Mouse (Mus musculus) kidney, embryonic 15.5 days (tissue): ENCODE measurements around the gene Rab31. TPM values are rescaled to one million over a fixed set of nuclear protein-coding genes. Genes with fewer than 3 reads are reported as not detected.

Experiments
- ATAC-seq: fragments of 200-750 bp; cut with Nextera tagmentation; replicated peaks from 2 replicates; pipeline ENCODE4 v1.8.0; 2017; ENCODE audit warnings: moderate TSS enrichment; ENCODE audit not compliant: low FRiP score
- H3K27ac ChIP-seq: fragments of 300-500 bp; sonication (generic); 2 replicates; pipeline ENCODE4 v1.5.1; 2015; ENCODE audit warnings: mild to moderate bottlenecking, inconsistent platforms
- H3K27me3 ChIP-seq: fragments of 300-500 bp; sonication (generic); 2 replicates; pipeline ENCODE4 v1.6.1; 2015; ENCODE audit warnings: inconsistent platforms
- H3K36me3 ChIP-seq: fragments of 300-500 bp; sonication (generic); 2 replicates; pipeline ENCODE4 v1.6.1; 2015; ENCODE audit warnings: inconsistent platforms
- H3K4me1 ChIP-seq: fragments of 300-500 bp; sonication (generic); 2 replicates; pipeline ENCODE4 v1.6.1; 2015; ENCODE audit warnings: inconsistent platforms
- H3K4me2 ChIP-seq: fragments of 300-500 bp; sonication (generic); 2 replicates; pipeline ENCODE4 v1.6.1; 2015; ENCODE audit warnings: moderate library complexity, mild to moderate bottlenecking, inconsistent platforms
- H3K4me3 ChIP-seq: fragments of 300-500 bp; sonication (generic); replicated peaks from 2 replicates; pipeline ENCODE4 v1.5.1; 2015; ENCODE audit warnings: mild to moderate bottlenecking, inconsistent platforms
- H3K9ac ChIP-seq: fragments of 300-500 bp; sonication (generic); 2 replicates; pipeline ENCODE4 v1.6.1; 2015; ENCODE audit warnings: mild to moderate bottlenecking, inconsistent platforms
- H3K9me3 ChIP-seq: fragments of 300-500 bp; sonication (generic); replicated peaks from 2 replicates; pipeline ENCODE4 v1.6.1; 2016; ENCODE audit warnings: inconsistent platforms
- WGBS: fragments of 180-500 bp; shearing (Covaris S2); methylation state at CpG from one replicate; pipeline ENCODE4 v1.1.7; 2015; ENCODE audit warnings: mixed read lengths; 5-methylcytosine and 5-hydroxymethylcytosine counted together
- polyA plus RNA-seq: library from polyadenylated mRNA; unstranded; fragments of >200 nt; fragmentation: Nextera tagmentation; extraction: Ambion mirVana; gene quantifications from 2 replicates; pipeline ENCODE4 v1.2.1, GENCODE M21; 2015

Gene Rab31
- polyA plus RNA-seq, 1 experiment from 2014 or later, result 33.6 TPM

DNA sequence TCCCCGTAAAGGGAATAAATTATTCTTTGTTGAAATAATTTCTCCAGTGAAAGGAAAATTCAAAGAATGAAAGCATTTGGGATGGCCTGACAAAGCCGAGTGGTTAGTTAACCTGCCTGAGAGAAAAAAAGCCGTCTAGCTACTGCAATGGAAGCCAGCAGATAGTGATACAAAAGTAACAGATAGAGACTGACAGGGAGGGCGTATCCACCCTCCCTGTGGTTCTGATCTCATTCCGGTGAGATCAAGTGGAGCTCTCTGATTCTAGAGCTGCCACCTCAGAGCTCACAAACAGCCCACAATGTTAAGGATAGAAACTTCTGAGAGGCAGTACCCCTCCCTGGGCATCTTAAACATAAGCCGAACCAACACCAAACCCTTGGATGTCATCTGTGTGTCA lies 23.6 kb downstream of the Rab31 start:
- no peaks in the 10 kb centered on the region for H3K4me1 ChIP-seq
- ATAC-seq, result no peak
- H3K9ac ChIP-seq, result no peak overlapping the region
- H3K9me3 ChIP-seq, result no peaks in the 10 kb centered on the region
- 68% methylated on average over 6 of the region's 6 CpGs for WGBS
- no peaks in the 10 kb centered on the region for H3K36me3 ChIP-seq
- H3K4me3 ChIP-seq, result no peak overlapping the region
- no peak overlapping the region for H3K4me2 ChIP-seq
- no peak overlapping the region for H3K27ac ChIP-seq
- no peaks in the 10 kb centered on the region for H3K27me3 ChIP-seq

DNA sequence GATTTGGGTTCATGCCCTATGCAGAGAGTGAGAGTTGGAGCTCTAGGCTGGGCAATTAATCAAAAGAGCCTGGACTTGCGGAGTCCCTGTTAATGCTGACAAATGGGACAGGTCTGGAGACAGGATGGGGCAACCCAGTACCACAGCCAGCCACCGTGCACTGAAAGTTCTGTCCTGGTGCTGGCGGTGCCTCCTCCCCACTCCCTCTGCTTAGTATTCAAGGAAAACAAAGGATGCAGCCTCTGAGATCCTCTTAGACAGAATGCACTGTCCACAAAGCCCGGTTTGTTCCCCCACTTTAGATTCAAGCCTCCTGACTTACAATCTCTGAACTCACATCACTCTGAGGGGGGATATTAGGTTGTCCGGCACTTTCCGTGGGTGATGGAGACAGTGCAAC lies 26.2 kb downstream of the Rab31 start:
- Histone ChIP-seq H3K4me3 (no peak overlapping the region), H3K4me1 (no peaks in the 10 kb centered on the region), H3K9me3 (no peaks in the 10 kb centered on the region; the same call in 1 of the 2 replicates), H3K9ac (no peak overlapping the region), H3K4me2 (no peak overlapping the region), H3K36me3 (no peaks in the 10 kb centered on the region), H3K27me3 (no peaks in the 10 kb centered on the region), H3K27ac (no peak overlapping the region)
- ATAC-seq, result no peak
- WGBS, result 77% methylated on average over 6 of the region's 6 CpGs

DNA sequence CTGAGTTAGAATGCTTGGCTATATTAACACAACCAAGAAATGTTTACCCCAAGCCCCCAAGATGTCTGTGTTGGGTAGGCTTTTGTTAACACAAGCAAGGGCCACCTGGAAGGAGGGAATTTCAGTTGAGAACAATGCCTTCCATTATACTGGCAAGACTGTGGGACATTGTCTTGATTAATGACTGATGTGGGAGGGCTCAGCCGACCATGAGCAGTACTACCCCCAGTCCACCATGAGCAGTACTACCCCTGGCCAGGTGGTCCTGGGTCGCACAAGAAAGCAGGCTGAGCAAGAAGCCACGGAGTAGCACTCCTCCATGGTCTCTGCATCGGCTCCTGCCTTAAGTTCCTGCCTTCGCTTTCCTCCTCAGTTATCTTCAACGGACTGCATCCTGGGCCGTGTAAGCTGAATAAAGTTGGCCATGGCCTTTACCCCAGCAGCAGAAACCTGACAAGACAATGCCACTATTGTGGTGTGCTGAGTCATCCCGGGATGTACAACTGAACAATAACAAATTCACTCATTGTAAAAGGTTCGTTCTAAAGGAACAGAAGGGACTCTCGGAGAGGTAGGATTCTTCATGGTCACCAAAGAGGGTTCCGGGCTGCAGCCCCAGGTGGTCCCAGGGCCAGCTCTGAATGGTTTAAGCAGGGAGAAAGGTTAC lies 28.8 kb downstream of the Rab31 start:
- 74% methylated on average over 11 of the region's 11 CpGs for WGBS
- no peaks in the 10 kb centered on the region; the same call in 1 of the 2 replicates for H3K9me3 ChIP-seq
- no peak for ATAC-seq
- H3K4me2 ChIP-seq, result no peak overlapping the region
- 0 out of 2 replicates have a peak overlapping the region, but pooled peaks have one; percentile 5 for H3K27ac ChIP-seq
- H3K4me1 ChIP-seq, result no peaks in the 10 kb centered on the region
- H3K4me3 ChIP-seq, result no peak overlapping the region
- no peaks in the 10 kb centered on the region for H3K36me3 ChIP-seq
- H3K9ac ChIP-seq, result no peak overlapping the region
- H3K27me3 ChIP-seq, result no peaks in the 10 kb centered on the region

DNA sequence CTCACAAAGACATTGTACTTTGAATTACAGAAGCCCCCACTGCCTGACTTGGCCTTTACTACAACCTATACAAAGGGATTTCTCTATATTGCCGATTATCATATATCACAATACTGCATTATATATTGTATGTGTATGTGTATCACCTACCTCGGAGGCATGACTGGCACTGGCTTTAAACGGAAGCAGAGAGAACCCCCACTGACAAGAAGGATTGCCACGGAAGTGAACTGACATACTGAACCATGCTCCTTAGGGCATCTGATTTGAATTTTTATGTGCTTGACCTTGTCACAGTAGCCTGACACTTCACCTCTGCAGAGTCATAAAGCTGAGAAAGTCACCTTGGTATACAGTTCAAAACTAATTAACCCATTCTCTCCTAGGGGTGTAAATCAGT lies 29.6 kb downstream of the Rab31 start:
- WGBS, result 45% methylated on average over 4 of the region's 4 CpGs
- Histone ChIP-seq H3K4me3 (no peak overlapping the region), H3K9me3 (no peaks in the 10 kb centered on the region; the same call in 1 of the 2 replicates), H3K27me3 (no peaks in the 10 kb centered on the region), H3K27ac (no peak overlapping the region), H3K4me1 (no peaks in the 10 kb centered on the region), H3K36me3 (no peaks in the 10 kb centered on the region), H3K9ac (no peak overlapping the region), H3K4me2 (no peak overlapping the region)
- no peak for ATAC-seq

DNA sequence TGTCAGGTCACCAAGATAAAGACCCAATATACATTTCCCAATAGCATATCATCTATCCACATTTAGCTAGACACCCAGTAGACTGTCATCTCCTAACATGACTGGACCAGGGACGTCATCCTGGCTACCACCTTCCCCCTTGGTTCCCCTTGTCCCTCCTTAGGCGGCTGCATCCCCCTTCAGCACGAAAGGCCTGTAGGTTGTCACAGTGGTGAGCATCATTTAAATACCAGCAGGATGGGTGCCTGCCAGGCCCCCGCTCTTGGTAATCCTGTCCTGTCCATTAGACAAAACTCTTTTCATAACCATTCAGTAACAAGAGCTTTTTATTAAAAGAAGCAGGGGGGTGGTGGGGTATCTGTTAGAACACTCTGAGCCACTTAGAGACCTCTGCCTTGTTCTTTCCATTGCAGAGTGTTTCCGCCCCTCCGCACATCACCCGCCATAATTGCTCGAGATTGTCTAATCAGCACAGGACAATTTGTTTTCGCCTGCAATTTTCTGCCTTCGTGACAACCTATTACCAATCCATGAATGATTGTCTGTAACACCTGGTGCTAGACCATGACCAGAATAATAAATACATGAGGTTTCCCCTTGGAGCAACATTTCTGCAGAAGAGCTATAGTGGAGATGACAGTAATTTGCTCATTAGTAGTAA lies 30.2 kb downstream of the Rab31 start:
- Histone ChIP-seq H3K4me3 (no peak overlapping the region), H3K4me2 (no peak overlapping the region), H3K36me3 (no peaks in the 10 kb centered on the region), H3K27ac (no peak overlapping the region), H3K27me3 (no peaks in the 10 kb centered on the region), H3K9me3 (no peaks in the 10 kb centered on the region; the same call in 1 of the 2 replicates), H3K4me1 (no peaks in the 10 kb centered on the region), H3K9ac (no peak overlapping the region)
- ATAC-seq, result no peak
- WGBS, result 85% methylated on average over 10 of the region's 10 CpGs

DNA sequence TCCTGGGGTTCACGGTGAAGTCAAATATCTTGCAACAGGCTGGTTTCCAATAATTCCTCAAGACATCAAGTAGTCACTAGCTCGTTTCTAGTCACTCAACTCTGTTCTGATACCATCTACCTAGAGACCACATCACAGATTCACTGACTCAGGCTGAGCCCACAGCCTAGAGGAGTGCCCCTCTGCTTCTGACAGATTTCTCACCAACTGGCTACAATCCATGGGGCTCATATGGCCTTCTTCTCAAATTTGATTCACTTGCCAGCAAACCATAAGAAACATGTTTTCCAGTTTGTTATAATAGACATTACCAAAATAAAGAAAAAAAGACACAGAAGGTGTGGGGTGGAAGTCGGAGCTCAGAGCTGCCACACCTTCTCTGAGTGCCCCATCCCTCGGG lies 31.0 kb downstream of the Rab31 start:
- Histone ChIP-seq H3K4me3 (no peak overlapping the region), H3K4me2 (no peak overlapping the region), H3K9ac (no peak overlapping the region), H3K9me3 (no peaks in the 10 kb centered on the region; the same call in 1 of the 2 replicates), H3K36me3 (no peaks in the 10 kb centered on the region), H3K27ac (no peak overlapping the region), H3K4me1 (no peaks in the 10 kb centered on the region), H3K27me3 (no peaks in the 10 kb centered on the region)
- 90% methylated on average over 4 of the region's 4 CpGs for WGBS
- ATAC-seq, result no peak

DNA sequence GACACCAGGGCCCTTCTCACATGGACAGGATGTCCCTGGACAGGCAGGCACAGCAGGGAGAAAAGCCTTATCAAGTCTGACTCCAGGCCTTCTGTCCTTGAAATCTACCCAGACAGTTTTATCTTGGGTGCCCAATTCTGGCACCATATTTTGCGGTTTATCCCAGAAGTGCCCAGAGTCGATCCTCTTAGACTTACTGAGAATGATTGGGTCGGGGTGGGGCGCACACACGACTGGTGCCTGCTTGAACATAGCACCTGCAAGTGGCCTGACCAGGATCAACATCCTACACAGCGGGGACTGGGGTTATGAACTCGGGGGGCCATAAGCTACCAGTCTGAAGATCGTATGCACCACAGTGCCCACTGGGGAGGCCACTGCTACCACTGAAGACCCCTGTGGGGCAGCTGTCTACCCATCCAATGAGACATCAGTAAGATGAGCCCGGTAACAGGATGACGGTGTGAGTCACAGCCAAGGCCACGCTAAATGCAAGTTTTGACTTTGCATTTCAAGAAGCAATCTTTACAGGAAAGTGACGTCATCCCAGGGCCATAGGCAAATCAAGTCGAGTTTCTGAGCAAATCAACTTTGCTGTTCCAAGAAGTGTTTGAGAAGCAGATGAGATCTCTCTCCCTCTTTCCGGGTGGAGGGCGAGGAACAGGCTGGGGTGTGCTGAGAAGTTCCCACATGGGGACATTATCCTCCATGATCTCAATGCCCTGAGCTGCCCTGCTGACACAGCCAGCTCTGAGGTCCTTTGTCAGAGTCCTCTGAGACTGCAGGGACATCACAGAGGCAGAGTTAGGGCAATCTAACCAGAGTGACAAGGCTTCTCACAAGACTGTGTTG lies 32.5 kb downstream of the Rab31 start:
- Histone ChIP-seq H3K9ac (no peak overlapping the region), H3K4me1 (no peaks in the 10 kb centered on the region), H3K4me3 (no peak overlapping the region), H3K4me2 (no peak overlapping the region), H3K36me3 (no peaks in the 10 kb centered on the region), H3K9me3 (no peaks in the 10 kb centered on the region; the same call in 1 of the 2 replicates), H3K27ac (no peak overlapping the region), H3K27me3 (no peaks in the 10 kb centered on the region)
- ATAC-seq, result no peak
- WGBS, result 85% methylated on average over 15 of the region's 15 CpGs

DNA sequence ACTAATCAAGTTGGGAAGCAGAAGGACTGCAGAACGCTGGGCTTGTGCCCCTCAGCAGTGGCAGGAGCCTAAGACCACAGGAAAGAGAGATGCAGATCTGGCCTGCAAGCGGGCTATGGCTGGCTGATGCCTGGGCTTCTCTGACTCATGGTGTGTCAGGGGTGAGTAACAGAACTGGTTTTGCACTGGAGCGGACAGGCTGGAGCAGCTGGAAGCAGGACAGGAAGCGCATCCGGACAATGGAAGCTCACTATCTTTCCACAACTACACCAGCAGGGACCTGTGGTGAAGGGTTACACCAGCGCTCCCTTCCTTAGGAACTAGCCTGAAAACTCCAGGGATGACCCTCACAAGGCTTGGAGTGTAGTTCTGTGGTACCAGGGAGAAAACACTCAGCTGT lies 34.9 kb downstream of the Rab31 start:
- no peak overlapping the region for H3K9ac ChIP-seq
- H3K4me1 ChIP-seq, result no peaks in the 10 kb centered on the region
- no peaks in the 10 kb centered on the region for H3K9me3 ChIP-seq
- H3K27me3 ChIP-seq, result no peaks in the 10 kb centered on the region
- H3K27ac ChIP-seq, result 0 out of 2 replicates have a peak overlapping the region, but pooled peaks have one; percentile 5
- H3K36me3 ChIP-seq, result no peaks in the 10 kb centered on the region
- no peak overlapping the region for H3K4me3 ChIP-seq
- H3K4me2 ChIP-seq, result no peak overlapping the region
- WGBS, result 80% methylated on average over 6 of the region's 6 CpGs
- ATAC-seq, result no peak; the same call in 1 of the 2 replicates

DNA sequence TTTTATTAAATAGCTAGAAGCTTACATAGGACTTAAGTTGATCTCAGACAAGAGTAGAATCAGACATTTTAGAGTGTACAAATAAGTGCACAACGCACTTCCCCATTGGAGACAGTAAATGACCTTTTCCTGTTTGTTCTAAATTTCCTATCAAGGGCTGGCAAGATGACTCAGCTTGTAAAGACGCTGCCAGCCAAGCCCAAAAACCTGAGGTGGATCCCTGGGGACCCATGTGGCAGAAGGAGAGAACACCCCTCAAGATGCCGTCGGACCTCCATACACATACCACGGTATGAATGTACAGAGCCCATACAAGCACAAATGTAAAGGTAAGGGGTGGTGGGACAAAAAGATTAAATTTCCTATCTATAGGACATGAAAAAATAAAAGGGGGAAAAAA lies 35.4 kb downstream of the Rab31 start:
- H3K36me3 ChIP-seq, result no peaks in the 10 kb centered on the region
- no peaks in the 10 kb centered on the region for H3K27me3 ChIP-seq
- H3K9ac ChIP-seq, result no peak overlapping the region
- no peak overlapping the region for H3K4me2 ChIP-seq
- no peaks in the 10 kb centered on the region for H3K9me3 ChIP-seq
- H3K4me3 ChIP-seq, result no peak overlapping the region
- no peaks in the 10 kb centered on the region for H3K4me1 ChIP-seq
- ATAC-seq, result no peak
- WGBS, result 78% methylated on average over 5 of the region's 5 CpGs
- H3K27ac ChIP-seq, result 0 out of 2 replicates have a peak overlapping the region, but pooled peaks have one; percentile 5

DNA sequence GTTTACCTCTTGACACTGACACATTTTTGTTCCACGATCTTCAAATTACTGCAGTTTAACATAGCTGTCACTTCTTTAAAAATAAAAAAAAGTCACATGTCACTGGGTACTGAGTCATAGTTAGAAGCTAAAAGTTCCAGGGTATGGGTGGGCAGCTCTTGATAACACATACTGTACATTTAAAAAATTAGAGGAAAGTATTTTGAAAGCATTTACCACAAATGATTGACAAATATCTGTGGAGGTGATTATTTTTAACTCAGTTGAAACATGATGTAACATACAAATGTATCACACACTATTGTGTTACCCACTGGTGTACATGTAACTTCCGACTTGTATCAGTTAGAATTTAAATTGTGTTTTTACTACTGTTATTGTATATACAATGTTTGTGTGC lies 37.5 kb downstream of the Rab31 start:
- no peak overlapping the region for H3K4me2 ChIP-seq
- H3K9ac ChIP-seq, result no peak overlapping the region
- 84% methylated on average over 2 of the region's 2 CpGs for WGBS
- no peak for ATAC-seq
- H3K27ac ChIP-seq, result no peak overlapping the region
- no peaks in the 10 kb centered on the region for H3K36me3 ChIP-seq
- H3K4me1 ChIP-seq, result no peaks in the 10 kb centered on the region
- H3K4me3 ChIP-seq, result no peak overlapping the region
- H3K9me3 ChIP-seq, result no peaks in the 10 kb centered on the region
- H3K27me3 ChIP-seq, result no peaks in the 10 kb centered on the region

DNA sequence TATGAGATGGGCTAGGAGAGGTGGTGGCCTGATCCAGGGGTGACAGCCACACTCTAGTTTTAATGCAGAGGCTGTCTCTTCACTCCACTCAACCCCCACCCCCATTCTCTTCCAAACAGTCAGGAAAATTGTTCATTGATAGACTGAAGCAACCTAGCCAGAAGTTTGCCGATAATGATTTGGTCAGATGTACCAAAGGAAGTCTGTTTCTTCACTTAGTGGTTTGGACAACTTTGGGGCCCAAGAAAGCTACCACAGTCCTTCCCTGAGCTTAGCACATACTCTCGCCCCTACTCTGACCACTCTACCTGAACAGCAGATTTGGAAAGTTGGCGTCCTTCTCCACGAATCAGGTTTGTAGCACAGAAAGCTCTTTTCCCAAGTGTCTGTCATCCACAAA lies 39.9 kb downstream of the Rab31 start:
- Histone ChIP-seq H3K9me3 (no peaks in the 10 kb centered on the region), H3K4me2 (no peak overlapping the region), H3K4me3 (no peak overlapping the region), H3K4me1 (no peaks in the 10 kb centered on the region), H3K36me3 (no peaks in the 10 kb centered on the region), H3K27me3 (no peaks in the 10 kb centered on the region), H3K9ac (no peak overlapping the region), H3K27ac (no peak overlapping the region)
- no peak for ATAC-seq
- whole genome bisulfite sequencing, result 90% methylated on average over 4 of the region's 4 CpGs

DNA sequence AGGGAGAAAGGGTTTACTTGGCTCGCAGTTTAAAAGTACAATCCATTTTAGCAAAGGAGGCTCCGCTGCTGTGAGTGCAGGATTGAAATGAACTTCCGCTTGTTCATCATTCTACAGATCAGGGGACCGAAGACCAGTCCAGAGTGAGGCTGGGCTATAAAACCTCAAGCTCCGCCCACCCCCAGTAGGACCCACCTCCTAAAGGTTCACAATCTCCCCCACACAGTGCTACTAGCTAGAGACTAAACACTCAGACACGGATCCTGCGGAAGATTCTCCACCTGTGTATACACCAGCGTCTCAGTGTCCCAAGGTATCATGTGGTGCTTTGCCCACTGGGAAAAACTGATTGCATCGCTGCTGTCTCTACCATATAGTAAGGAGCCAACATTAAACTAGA lies 40.8 kb downstream of the Rab31 start:
- Histone ChIP-seq H3K36me3 (no peaks in the 10 kb centered on the region), H3K9ac (no peak overlapping the region), H3K4me1 (no peaks in the 10 kb centered on the region), H3K4me2 (no peak overlapping the region), H3K4me3 (no peak overlapping the region), H3K27me3 (no peaks in the 10 kb centered on the region), H3K9me3 (no peaks in the 10 kb centered on the region), H3K27ac (no peak overlapping the region)
- ATAC-seq, result no peak; the same call in 1 of the 2 replicates
- WGBS, result 86% methylated on average over 9 of the region's 9 CpGs
